Mouse (Mus musculus) heart, postnatal 0 days (tissue): Measurements from ENCODE around the gene A230072I06Rik.

Experiments used
- CTCF ChIP-seq: IDR thresholded peaks from 2 replicates; pipeline ENCODE4 v1.5.1; 2016; ENCODE audit warnings: antibody characterized with exemption, control low read depth, low read depth
- EP300 ChIP-seq: IDR thresholded peaks from 2 replicates; pipeline ENCODE4 v1.6.1; 2016; ENCODE audit warnings: antibody characterized with exemption, low read depth

GRCm38 (mm10) chr8:12312975-12313734 lies 34.5 kb downstream of the A230072I06Rik start:
- TF ChIP-seq CTCF (no peak), EP300 (no peak)
